Mouse (Mus musculus): Measurements from ENCODE around the gene Vav3. TPM values are rescaled to one million over a fixed set of nuclear protein-coding genes. Genes with fewer than 3 reads are reported as not detected.

Gene Vav3
- polyA plus RNA-seq, 1 experiment from 2014 or later: 4.4 TPM

DNA sequence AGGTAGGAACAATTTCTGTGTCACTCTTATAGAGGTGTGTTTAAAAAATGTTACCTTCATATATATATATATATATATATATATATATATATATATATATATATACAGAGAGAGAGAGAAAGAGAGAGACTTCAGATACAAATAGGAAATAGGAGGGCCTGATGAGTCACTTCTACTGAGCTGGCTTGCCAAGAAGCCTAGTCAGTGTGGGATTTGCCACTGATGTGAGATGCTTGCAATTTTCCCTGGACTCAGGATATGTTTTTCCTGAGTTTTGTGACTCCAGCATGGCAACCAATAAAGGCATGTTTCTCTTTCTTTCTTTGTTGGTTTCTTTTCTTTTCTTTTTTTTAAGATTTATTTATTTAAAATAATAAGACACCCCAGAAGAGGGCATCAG lies 374.0 kb downstream of the Vav3 start:
- Histone ChIP-seq H3K4me3 (ENCODE audit: low read depth, low read length) (no peak overlapping the region), H3K4me2 (ENCODE audit: low read depth, low read length) (no peak overlapping the region), H3K4me1 (ENCODE audit: insufficient read depth) (no peaks in the 10 kb centered on the region), H3K9me3 (ENCODE audit: low read length) (no peaks in the 10 kb centered on the region), H3K27ac (ENCODE audit: low read depth) (no peak overlapping the region), H3K36me3 (replicated peaks; ENCODE audit: insufficient read depth, low read length) (no peaks in the 10 kb centered on the region), H3K9ac (replicated peaks) (no peak overlapping the region), H3K27me3 (ENCODE audit: insufficient read depth, low read length) (no peaks in the 10 kb centered on the region)
- DNase-seq: no peak
- no peak for ATAC-seq
- TF ChIP-seq EP300 (IDR thresholded peaks at IDR 0.05; ENCODE audit: low read depth) (no peak), CTCF (IDR thresholded peaks at IDR 0.05; ENCODE audit: low read depth) (no peak)

GRCm38 (mm10) chr3:109721753-109722152 lies 381.3 kb downstream of the Vav3 start:
- ATAC-seq: no peak
- H3K9ac ChIP-seq (replicated peaks): no peak overlapping the region
- no peaks in the 10 kb centered on the region for H3K36me3 ChIP-seq (replicated peaks; ENCODE audit: insufficient read depth, low read length)
- TF ChIP-seq EP300 (IDR thresholded peaks at IDR 0.05; ENCODE audit: low read depth): no peak
- TF ChIP-seq CTCF (IDR thresholded peaks at IDR 0.05; ENCODE audit: low read depth): no peak
- no peaks in the 10 kb centered on the region for H3K9me3 ChIP-seq (ENCODE audit: low read length)
- H3K4me2 ChIP-seq (ENCODE audit: low read depth, low read length): no peak overlapping the region
- no peak overlapping the region for H3K4me3 ChIP-seq (ENCODE audit: low read depth, low read length)
- no peak for DNase-seq
- no peak overlapping the region for H3K27ac ChIP-seq (ENCODE audit: low read depth)
- WGBS (ENCODE audit: insufficient replicate concordance): 76% methylated on average over 3 of the region's 3 CpGs
- H3K27me3 ChIP-seq (ENCODE audit: insufficient read depth, low read length): no peaks in the 10 kb centered on the region
- no peaks in the 10 kb centered on the region for H3K4me1 ChIP-seq (ENCODE audit: insufficient read depth)

- TF ChIP-seq EP300 (IDR thresholded peaks at IDR 0.05; ENCODE audit: low read depth): no peak
- no peak for TF ChIP-seq CTCF (IDR thresholded peaks at IDR 0.05; ENCODE audit: low read depth)
- Histone ChIP-seq H3K9ac (replicated peaks) (no peak overlapping the region), H3K4me3 (ENCODE audit: low read depth, low read length) (no peak overlapping the region), H3K27ac (ENCODE audit: low read depth) (no peak overlapping the region), H3K9me3 (ENCODE audit: low read length) (no peaks in the 10 kb centered on the region), H3K27me3 (ENCODE audit: insufficient read depth, low read length) (no peaks in the 10 kb centered on the region), H3K4me2 (ENCODE audit: low read depth, low read length) (no peak overlapping the region), H3K36me3 (replicated peaks; ENCODE audit: insufficient read depth, low read length) (no peaks in the 10 kb centered on the region), H3K4me1 (ENCODE audit: insufficient read depth) (no peaks in the 10 kb centered on the region)
- 66% methylated on average over 1 of the region's 1 CpGs for WGBS (ENCODE audit: insufficient replicate concordance)
- DNase-seq: no peak
- no peak for ATAC-seq
These were observed 386.3 kb downstream of the Vav3 start for GRCm38 (mm10) chr3:109726776-109727175.

GRCm38 (mm10) chr3:109731592-109732230 lies 391.3 kb downstream of the Vav3 start:
- Histone ChIP-seq H3K4me3 (ENCODE audit: low read depth, low read length) (no peak overlapping the region), H3K9ac (replicated peaks) (no peak overlapping the region), H3K9me3 (ENCODE audit: low read length) (no peaks in the 10 kb centered on the region), H3K4me2 (ENCODE audit: low read depth, low read length) (no peak overlapping the region), H3K4me1 (ENCODE audit: insufficient read depth) (no peaks in the 10 kb centered on the region), H3K27me3 (ENCODE audit: insufficient read depth, low read length) (no peaks in the 10 kb centered on the region), H3K27ac (ENCODE audit: low read depth) (no peak overlapping the region), H3K36me3 (replicated peaks; ENCODE audit: insufficient read depth, low read length) (no peaks in the 10 kb centered on the region)
- no peak for DNase-seq
- no peak for ATAC-seq
- TF ChIP-seq CTCF (IDR thresholded peaks at IDR 0.05; ENCODE audit: low read depth) (no peak), EP300 (IDR thresholded peaks at IDR 0.05; ENCODE audit: low read depth) (no peak)
- 72% methylated on average over 5 of the region's 5 CpGs for WGBS (ENCODE audit: insufficient replicate concordance)

DNA sequence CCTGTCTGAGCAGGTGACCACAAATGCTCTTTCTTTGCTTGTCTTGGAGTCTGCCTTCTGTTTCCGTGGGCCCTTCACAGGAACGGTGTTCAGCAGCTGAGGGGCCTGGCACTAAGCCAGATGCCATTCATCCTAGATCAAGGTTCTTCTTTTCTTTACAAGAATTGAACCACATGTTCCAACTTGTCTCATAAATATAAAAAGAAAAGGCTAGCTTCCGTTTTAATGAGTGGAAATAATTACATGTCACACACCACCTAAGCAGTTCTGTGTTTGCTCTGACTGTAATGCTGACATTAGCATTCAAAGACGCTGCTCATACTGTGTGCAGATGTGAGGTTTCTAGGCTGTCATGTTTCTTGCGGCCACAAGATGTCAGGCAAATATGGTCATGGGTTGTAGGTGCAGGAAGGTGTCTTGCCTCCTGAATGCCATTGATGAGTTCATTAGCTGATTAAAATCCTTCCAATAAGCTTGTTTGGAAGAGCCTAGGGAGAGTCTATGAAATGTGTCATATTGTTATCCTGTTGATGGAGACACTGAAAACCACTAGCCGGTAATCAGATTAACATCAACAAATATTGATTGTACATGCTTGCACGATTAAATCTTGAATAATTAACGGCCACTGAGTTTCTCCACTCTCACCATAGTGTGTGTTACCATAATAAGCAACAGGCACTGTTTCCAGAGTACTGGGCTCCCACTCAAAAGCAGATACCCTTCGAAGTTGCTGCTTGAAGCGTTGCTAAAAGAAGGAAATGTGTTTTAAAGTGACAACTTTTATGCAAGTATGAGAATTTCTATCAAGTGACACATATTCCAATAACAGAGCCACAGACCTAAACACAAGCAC lies 392.1 kb downstream of the Vav3 start:
- Histone ChIP-seq H3K27me3 (ENCODE audit: insufficient read depth, low read length) (no peaks in the 10 kb centered on the region), H3K4me2 (ENCODE audit: low read depth, low read length) (no peak overlapping the region), H3K4me3 (ENCODE audit: low read depth, low read length) (no peak overlapping the region), H3K4me1 (ENCODE audit: insufficient read depth) (no peaks in the 10 kb centered on the region), H3K9ac (replicated peaks) (no peak overlapping the region), H3K27ac (ENCODE audit: low read depth) (no peak overlapping the region), H3K9me3 (ENCODE audit: low read length) (no peaks in the 10 kb centered on the region), H3K36me3 (replicated peaks; ENCODE audit: insufficient read depth, low read length) (no peaks in the 10 kb centered on the region)
- WGBS (ENCODE audit: insufficient replicate concordance): 45% methylated on average over 10 of the region's 10 CpGs
- no peak for DNase-seq
- ATAC-seq: no peak
- peak; percentile 57 for TF ChIP-seq CTCF (IDR thresholded peaks at IDR 0.05; ENCODE audit: low read depth)
- no peak for TF ChIP-seq EP300 (IDR thresholded peaks at IDR 0.05; ENCODE audit: low read depth)

Other genes starting within 250 kb of the Vav3 start
- gene Slc25a24, start 217.5 kb upstream of the Vav3 start, polyA plus RNA-seq (2015; fragmentation: Nextera tagmentation; extraction: Ambion mirVana): 4.0 and 5.7 TPM in 2 replicates